Mouse (Mus musculus): ENCODE measurements around the gene Slc9a4.
"Not testable (repeated sequence)": the region's sequence is repeated elsewhere in the genome, so short reads cannot be mapped to it uniquely, and the experiment has no call there.

Gene Slc9a4

GRCm38 (mm10) chr1:40650803-40651497 is 71.1 kb downstream of the Slc9a4 start:
- DNase-seq (ENCODE audit: low read depth): no peak

GRCm38 (mm10) chr1:40657035-40657434 is 77.2 kb downstream of the Slc9a4 start:
- no peak for DNase-seq (ENCODE audit: low read depth)

DNA sequence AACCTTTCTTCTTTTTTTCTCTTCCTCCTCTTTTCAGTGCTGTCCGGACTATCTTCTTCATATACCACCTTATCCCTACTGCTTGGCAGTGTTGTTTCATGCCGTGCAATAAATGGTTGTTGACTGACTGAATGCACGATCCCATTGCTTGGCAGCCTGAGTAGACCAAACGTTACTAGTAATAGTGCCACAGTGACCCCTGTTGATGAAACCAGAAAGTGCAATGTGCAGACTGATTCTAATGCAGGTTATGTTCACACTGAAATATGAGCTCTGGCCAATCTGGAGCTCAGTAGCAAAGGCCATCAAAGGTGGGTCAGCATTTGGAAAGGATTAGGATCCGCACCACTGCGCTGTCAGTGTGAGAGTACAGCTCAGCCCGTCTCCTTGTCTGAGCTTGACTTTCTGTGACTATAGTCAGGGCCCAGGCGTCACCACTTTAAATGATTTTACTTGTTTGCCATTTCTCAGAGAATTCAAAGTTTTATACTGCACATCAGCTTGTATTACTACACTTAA is 78.2 kb downstream of the Slc9a4 start:
- peak; percentile 52 for DNase-seq (ENCODE audit: low read depth)

GRCm38 (mm10) chr1:40659017-40659416 is 79.1 kb downstream of the Slc9a4 start:
- DNase-seq (ENCODE audit: low read depth): no peak

DNA sequence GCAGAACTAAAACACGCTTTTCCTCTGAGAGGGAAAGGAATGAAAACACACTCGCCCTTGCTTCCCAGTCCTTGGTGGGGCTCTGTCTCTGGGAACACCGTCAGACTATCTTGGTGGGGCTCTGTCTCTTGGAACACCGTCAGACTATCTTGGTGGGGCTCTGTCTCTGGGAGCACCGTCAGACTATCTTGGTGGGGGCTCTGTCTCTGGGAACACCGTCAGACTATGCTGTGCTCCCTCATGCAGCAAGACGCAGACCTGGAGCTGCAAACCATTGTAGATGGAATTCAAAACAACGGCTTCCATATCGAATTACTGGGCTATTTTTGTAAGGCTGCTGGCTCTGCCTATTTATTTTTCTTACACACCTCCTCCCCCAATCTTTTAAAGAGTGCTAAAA is 79.6 kb downstream of the Slc9a4 start:
- no peak for DNase-seq (ENCODE audit: low read depth)

DNA sequence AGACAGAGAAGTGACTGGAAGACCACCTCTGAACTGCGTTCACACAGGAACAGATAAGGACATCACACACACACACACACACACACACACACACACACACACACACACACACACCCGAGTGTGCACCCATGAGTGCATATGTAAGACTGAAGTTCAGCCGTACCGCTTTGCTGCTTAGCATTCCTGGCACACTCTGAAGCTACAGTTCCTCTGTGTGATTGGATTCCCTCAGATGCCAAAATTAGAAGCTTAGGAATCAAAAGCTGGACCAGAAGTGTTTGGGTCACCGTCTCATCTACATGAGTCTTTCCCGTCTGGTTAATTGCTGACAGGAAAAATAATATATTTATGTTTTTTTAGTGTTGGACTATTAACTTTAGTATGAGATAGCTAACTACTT is 81.0 kb downstream of the Slc9a4 start:
- no peak for DNase-seq (ENCODE audit: low read depth)

- no peak for DNase-seq (ENCODE audit: low read depth)
These were observed 85.8 kb downstream of the Slc9a4 start for GRCm38 (mm10) chr1:40665401-40666370.

- not testable (repeated sequence) for DNase-seq (ENCODE audit: low read depth)
These were observed 87.6 kb downstream of the Slc9a4 start for GRCm38 (mm10) chr1:40667442-40667841.

- no peak for DNase-seq (ENCODE audit: low read depth)
These were observed 90.1 kb downstream of the Slc9a4 start for GRCm38 (mm10) chr1:40670025-40670424.

GRCm38 (mm10) chr1:40671490-40671889 is 91.6 kb downstream of the Slc9a4 start:
- DNase-seq (ENCODE audit: low read depth): no peak

DNA sequence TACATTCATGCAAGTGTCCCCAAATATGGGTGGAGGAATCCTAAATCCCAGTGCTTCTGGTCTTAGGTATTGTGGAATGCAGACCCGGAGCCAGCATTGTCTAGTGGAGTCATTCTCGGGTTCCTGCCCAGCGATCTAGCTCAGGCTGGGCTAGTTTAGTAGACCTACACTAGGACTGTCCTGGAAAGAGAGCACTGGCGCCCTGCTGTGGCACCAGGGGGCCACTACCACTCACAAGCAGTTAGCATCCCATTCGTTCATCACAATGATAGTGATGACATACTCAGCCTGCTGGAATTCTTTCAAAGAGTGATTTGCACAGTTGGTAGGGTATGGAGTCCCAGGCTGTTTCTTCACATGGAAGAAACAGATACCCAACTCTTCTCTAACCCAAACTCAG is 97.4 kb downstream of the Slc9a4 start:
- no peak for DNase-seq (ENCODE audit: low read depth)

All from naive thymus-derived CD4-positive, alpha-beta T cell, adult 2 months (primary cell).